Comparison of ENCODE assay signal across 20 mouse cellular contexts in genomic region chr15:96277061-96277460, GRCm38 (mm10). TPM values are rescaled to one million over a fixed set of nuclear protein-coding genes. Genes with fewer than 3 reads are reported as not detected.
DNase-seq lines count a peak whose midpoint lies in the region; ATAC-seq lines count a peak whose summit lies in the region.
"Had no signal": no experiment of that assay in that cellular context is flagged by ENCODE, and none has a peak within 500 bp of the region (broad histone marks: within the 10 kb centered on the region; RNA-seq: fewer than 3 reads in every experiment).

No protein-coding gene starts in this region.

- no peak overlapping the region for H3K27ac ChIP-seq in kidney, embryonic 15.5 days
- H3K27ac ChIP-seq: embryonic facial prominence, embryonic 10.5 days; heart, adult 2 months; kidney, postnatal 0 days; limb, embryonic 13.5 days; midbrain, embryonic 12.5 days; neural tube, embryonic 15.5 days had no signal

- no peaks in the 10 kb centered on the region for H3K27me3 ChIP-seq in kidney, embryonic 15.5 days
- H3K27me3 ChIP-seq: limb, embryonic 13.5 days; midbrain, embryonic 12.5 days; neural tube, embryonic 15.5 days had no signal

- H3K9me3 ChIP-seq in kidney, embryonic 15.5 days (replicated peaks), result no peaks in the 10 kb centered on the region
- H3K9me3 ChIP-seq: midbrain, embryonic 12.5 days had no signal

- H3K36me3 ChIP-seq in kidney, embryonic 15.5 days, result peaks cover 79% of the 10 kb centered on the region

- peaks cover 32% of the 10 kb centered on the region for H3K4me1 ChIP-seq in kidney, embryonic 15.5 days

- 78% methylated on average over 4 of the region's 4 CpGs for WGBS in kidney, embryonic 15.5 days

- intact Hi-C loops in left cerebral cortex, postnatal 4 days (cut with DNase I), result no loop called here

- peak; percentile 50 for ATAC-seq in granulocyte monocyte progenitor cell, adult 5-6 weeks (replicated peaks; ENCODE audit: poor library complexity, severe bottlenecking)
- peak; percentile 64 for ATAC-seq in megakaryocyte, adult 5-6 weeks (ENCODE audit: poor library complexity, severe bottlenecking)
- ATAC-seq in kidney, embryonic 15.5 days (replicated peaks; ENCODE audit: low FRiP score), result no peak
- no peak for ATAC-seq in frontal cortex, adult (ENCODE audit: low TSS enrichment)
- ATAC-seq: forebrain, embryonic 14.5 days; intestine, postnatal 0 days had no signal

- no peak overlapping the region for H3K4me3 ChIP-seq in kidney, embryonic 15.5 days (replicated peaks)
- H3K4me3 ChIP-seq: embryonic facial prominence, embryonic 10.5 days; heart, adult 2 months; limb, embryonic 13.5 days; midbrain, embryonic 12.5 days; neural tube, embryonic 15.5 days had no signal

- H3K4me2 ChIP-seq in kidney, embryonic 15.5 days, result no peak overlapping the region
- H3K4me2 ChIP-seq: limb, embryonic 13.5 days; midbrain, embryonic 12.5 days; neural tube, embryonic 15.5 days had no signal

- no peak overlapping the region for H3K9ac ChIP-seq in kidney, embryonic 15.5 days
- H3K9ac ChIP-seq: limb, embryonic 13.5 days; midbrain, embryonic 12.5 days; neural tube, embryonic 15.5 days had no signal

- DNase-seq in lung, postnatal 36 days, result peak; percentile 46
- no peak for DNase-seq in lung, postnatal 10 days
- no peak for DNase-seq in left cerebral cortex, postnatal 4 days
- DNase-seq: adrenal gland, adult 8-10 months; cerebellum, adult 11 months; cerebellum, postnatal 36 days; heart, adult 2 months; retina, postnatal 1 day; thymus, adult 2 months had no signal

RNA-seq across cellular contexts. Expression of gene Arid2, which starts 10.3 kb away (rescaled TPM):
- 41.7 and 64.9 TPM in 2 replicates for total RNA-seq in granulocyte monocyte progenitor cell, adult 5-6 weeks (2014; fragmentation: Nextera tagmentation)
- total RNA-seq in granulocyte monocyte progenitor cell, adult 5-6 weeks (2017), result 33.8 and 38.6 TPM in 2 replicates
- total RNA-seq in megakaryocyte, adult 5-6 weeks (2015), result 39.0 and 44.5 TPM in 2 replicates
- 28.5 and 36.2 TPM in 2 replicates for total RNA-seq in megakaryocyte, adult 5-6 weeks (2017)
- total RNA-seq in left cerebral cortex, postnatal 4 days (2021), result 10 to 100 TPM; 58.7 to 63.5 TPM
- polyA plus RNA-seq in kidney, embryonic 15.5 days (2015; fragmentation: Nextera tagmentation; extraction: Ambion mirVana), result 25.3 and 26.1 TPM in 2 replicates

Comparison
In these comparisons a context has a peak if more than half of its experiments do, and no peak if none do; other contexts are left out.
1. ATAC-seq: peak in granulocyte monocyte progenitor cell, adult 5-6 weeks (single experiment) and megakaryocyte, adult 5-6 weeks (single experiment); none in kidney, embryonic 15.5 days (single experiment) and frontal cortex, adult (single experiment).